Mouse (Mus musculus) heart, postnatal 0 days (tissue): ENCODE results near the gene Kremen2. TPM values are rescaled to one million over a fixed set of nuclear protein-coding genes. Genes with fewer than 3 reads are reported as not detected.

Source experiments
- ATAC-seq: fragments of 200-750 bp; cut with Nextera tagmentation; 2 replicates; pipeline ENCODE4 v1.8.0; 2017; ENCODE audit warnings: low read depth, moderate number of reproducible peaks, moderate library complexity; ENCODE audit not compliant: insufficient read depth
- DNase-seq: peaks from one replicate; pipeline ENCODE4 v3.0.0-alpha.2; 2016; ENCODE audit warnings: low spot score
- H3K27ac ChIP-seq: fragments of 300-500 bp; sonication (generic); 2 replicates; pipeline ENCODE4 v1.5.1; 2014; ENCODE audit warnings: low read depth, mild to moderate bottlenecking
- H3K27me3 ChIP-seq: fragments of 300-500 bp; sonication (generic); 2 replicates; pipeline ENCODE4 v1.6.1; 2014; ENCODE audit warnings: low read length, mixed read lengths; ENCODE audit not compliant: control insufficient read depth, insufficient read depth
- H3K36me3 ChIP-seq: fragments of 300-500 bp; sonication (generic); replicated peaks from 2 replicates; pipeline ENCODE4 v1.6.1; 2014; ENCODE audit warnings: low read length, mixed read lengths; ENCODE audit not compliant: control insufficient read depth, insufficient read depth
- H3K4me1 ChIP-seq: fragments of 300-500 bp; sonication (generic); 2 replicates; pipeline ENCODE4 v1.6.1; 2014; ENCODE audit warnings: antibody characterized with exemption; ENCODE audit not compliant: control insufficient read depth, insufficient read depth
- H3K4me2 ChIP-seq: fragments of 300-500 bp; sonication (generic); 2 replicates; pipeline ENCODE4 v1.6.1; 2014; ENCODE audit warnings: low read depth, mild to moderate bottlenecking, low read length, moderate library complexity
- H3K4me3 ChIP-seq: fragments of 300-500 bp; sonication (generic); 2 replicates; pipeline ENCODE4 v1.5.1; 2014; ENCODE audit warnings: low read depth, low read length
- H3K9ac ChIP-seq: fragments of 300-500 bp; sonication (generic); replicated peaks from 2 replicates; pipeline ENCODE4 v1.6.1; 2014; ENCODE audit warnings: low read depth, low read length, mixed read lengths
- H3K9me3 ChIP-seq: fragments of 300-500 bp; sonication (generic); replicated peaks from 2 replicates; pipeline ENCODE4 v1.6.1; 2016; ENCODE audit warnings: low read length; ENCODE audit not compliant: control insufficient read depth
- CTCF ChIP-seq: IDR thresholded peaks from 2 replicates; pipeline ENCODE4 v1.5.1; 2016; ENCODE audit warnings: antibody characterized with exemption, control low read depth, low read depth
- EP300 ChIP-seq: IDR thresholded peaks from 2 replicates; pipeline ENCODE4 v1.6.1; 2016; ENCODE audit warnings: antibody characterized with exemption, low read depth
- WGBS: fragments of 180-500 bp; shearing (Covaris S2); extraction: QIAGEN DNeasy Blood & Tissue Kit; methylation state at CpG from one replicate; pipeline ENCODE4 v1.1.7; 2014; 5-methylcytosine and 5-hydroxymethylcytosine counted together
- polyA plus RNA-seq: library from polyadenylated mRNA; unstranded; fragments of >200 nt; fragmentation: Nextera tagmentation; extraction: Ambion mirVana; gene quantifications from 2 replicates; pipeline ENCODE4 v1.2.1, GENCODE M21; 2015
- total RNA-seq: library from RNA; depleted of rRNA; stranded (reverse); fragments of >200 nt; gene quantifications from 2 replicates; pipeline ENCODE4 v1.2.3, GENCODE M21; 2014; ENCODE audit warnings: low replicate concordance

The Kremen2 gene
- total and polyA plus RNA-seq, 2 experiments from 2014 or later: not detected

DNA sequence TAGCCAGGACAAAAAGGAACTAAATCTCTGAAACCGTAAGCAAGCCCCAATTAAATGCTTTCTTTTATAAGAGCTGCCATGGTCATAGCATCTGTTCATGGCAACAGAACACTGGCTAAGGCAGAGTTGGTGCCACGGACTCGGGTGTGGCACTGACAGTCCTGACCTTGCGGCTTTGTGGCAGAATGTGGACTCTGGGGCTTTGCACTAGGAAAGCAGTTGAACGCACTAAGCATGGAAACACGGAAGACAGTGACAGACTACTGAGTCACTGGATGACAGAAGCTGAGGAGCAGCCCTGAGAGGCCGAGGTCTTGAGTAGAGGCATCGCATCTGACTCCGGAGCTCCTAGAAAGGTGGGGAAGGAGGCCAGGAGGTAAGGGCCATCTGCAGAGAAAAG is 11.9 kb upstream of the Kremen2 start:
- Histone ChIP-seq H3K27ac (no peak overlapping the region), H3K4me2 (no peak overlapping the region), H3K4me1 (no peaks in the 10 kb centered on the region), H3K9me3 (no peaks in the 10 kb centered on the region), H3K27me3 (no peaks in the 10 kb centered on the region), H3K9ac (no peak overlapping the region), H3K36me3 (peaks cover 72% of the 10 kb centered on the region), H3K4me3 (no peak overlapping the region)
- 92% methylated on average over 9 of the region's 9 CpGs for WGBS
- DNase-seq (no peak), ATAC-seq (no peak)
- TF ChIP-seq CTCF (no peak), EP300 (no peak)

DNA sequence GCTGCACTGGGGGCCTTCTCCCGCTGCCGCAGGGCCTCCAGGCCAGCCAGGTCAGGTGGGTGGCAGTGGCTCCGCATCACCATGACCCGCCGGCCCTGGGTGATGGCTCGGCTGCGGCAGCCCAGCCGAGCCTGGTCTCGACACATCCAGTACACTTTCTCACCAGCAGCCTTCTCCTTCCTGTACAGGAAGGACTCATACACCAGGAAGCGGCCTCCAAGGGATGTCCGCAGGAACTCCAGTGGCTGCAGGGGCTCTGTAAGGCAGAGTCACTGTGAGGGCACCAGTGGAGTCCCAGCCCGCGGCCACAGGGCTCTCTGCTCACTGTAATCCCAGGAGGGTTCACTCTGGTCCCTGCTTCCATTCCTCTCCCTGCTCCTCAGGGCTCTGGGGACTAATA is 10.1 kb upstream of the Kremen2 start:
- no peaks in the 10 kb centered on the region for H3K9me3 ChIP-seq
- TF ChIP-seq EP300 (no peak), CTCF (no peak)
- DNase-seq (no peak), ATAC-seq (peak; percentile 32; the same call in 1 of the 2 replicates)
- H3K4me1 ChIP-seq: no peaks in the 10 kb centered on the region
- 0 out of 2 replicates have a peak overlapping the region, but pooled peaks have one; percentile 13 for H3K4me2 ChIP-seq
- no peak overlapping the region for H3K4me3 ChIP-seq
- H3K27ac ChIP-seq: peak overlapping the region; percentile 30
- H3K36me3 ChIP-seq: peaks cover 69% of the 10 kb centered on the region
- H3K27me3 ChIP-seq: no peaks in the 10 kb centered on the region
- no peak overlapping the region for H3K9ac ChIP-seq
- 82% methylated on average over 13 of the region's 13 CpGs for WGBS

- Histone ChIP-seq H3K36me3 (peaks cover 30% of the 10 kb centered on the region), H3K27ac (no peak overlapping the region), H3K4me2 (peak overlapping the region; percentile 57), H3K9me3 (no peaks in the 10 kb centered on the region), H3K4me3 (peak overlapping the region; percentile 37), H3K27me3 (peaks cover 30% of the 10 kb centered on the region), H3K9ac (peak overlapping the region; percentile 33; the same call in 1 of the 2 replicates), H3K4me1 (peaks cover 4% of the 10 kb centered on the region)
- TF ChIP-seq EP300 (no peak), CTCF (no peak)
- ATAC-seq: no peak; the same call in 1 of the 2 replicates
- 76% methylated on average over 11 of the region's 11 CpGs for WGBS
- no peak for DNase-seq
These were observed 4.0 kb upstream of the Kremen2 start for GRCm38 (mm10) chr17:23749400-23750191.

DNA sequence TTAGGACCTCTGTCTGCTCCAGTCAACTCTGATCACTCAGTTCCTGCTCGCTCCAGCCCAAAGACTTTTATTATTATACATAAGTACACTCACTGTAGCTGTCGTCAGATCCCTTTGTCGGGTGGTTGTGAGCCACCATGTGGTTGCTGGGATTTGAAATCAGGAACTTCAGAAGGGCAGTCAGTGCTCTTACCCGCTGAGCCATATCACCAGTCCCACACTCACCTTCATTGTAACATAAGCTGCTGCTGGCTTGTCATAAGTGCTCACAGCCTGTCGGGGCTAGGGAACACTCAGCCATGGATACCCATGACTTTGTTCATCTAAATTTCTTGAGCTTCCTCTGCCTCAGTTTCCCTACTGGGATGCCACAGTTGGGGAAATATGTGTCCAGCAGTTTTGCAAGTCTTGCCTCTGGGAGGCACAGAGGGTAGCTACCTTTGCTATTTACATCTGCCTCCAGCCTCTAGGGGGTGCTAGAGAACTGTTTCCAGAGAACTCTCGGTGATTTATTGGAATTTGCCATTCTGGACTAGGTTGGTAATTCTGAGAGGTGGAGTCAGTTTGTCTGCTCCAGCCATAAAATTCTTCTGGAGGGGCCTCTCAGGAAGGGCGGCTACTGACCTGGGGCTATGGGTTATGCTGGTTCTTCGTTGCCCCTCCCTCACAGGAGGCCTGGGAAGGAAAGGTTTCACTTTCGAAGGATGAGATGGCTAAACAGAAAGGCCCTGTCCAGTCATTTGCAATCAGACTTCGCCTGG is 3.2 kb upstream of the Kremen2 start:
- ATAC-seq (peak; percentile 43), DNase-seq (peak; percentile 78)
- Histone ChIP-seq H3K4me3 (peak overlapping the region; percentile 37), H3K27me3 (peaks cover 38% of the 10 kb centered on the region), H3K4me2 (peak overlapping the region; percentile 57), H3K9me3 (no peaks in the 10 kb centered on the region), H3K36me3 (peaks cover 27% of the 10 kb centered on the region), H3K4me1 (peaks cover 4% of the 10 kb centered on the region), H3K27ac (no peak overlapping the region), H3K9ac (peak overlapping the region; percentile 33; the same call in 1 of the 2 replicates)
- TF ChIP-seq EP300: no peak
- peak; percentile 81 for TF ChIP-seq CTCF
- 27% methylated on average over 10 of the region's 10 CpGs for WGBS

DNA sequence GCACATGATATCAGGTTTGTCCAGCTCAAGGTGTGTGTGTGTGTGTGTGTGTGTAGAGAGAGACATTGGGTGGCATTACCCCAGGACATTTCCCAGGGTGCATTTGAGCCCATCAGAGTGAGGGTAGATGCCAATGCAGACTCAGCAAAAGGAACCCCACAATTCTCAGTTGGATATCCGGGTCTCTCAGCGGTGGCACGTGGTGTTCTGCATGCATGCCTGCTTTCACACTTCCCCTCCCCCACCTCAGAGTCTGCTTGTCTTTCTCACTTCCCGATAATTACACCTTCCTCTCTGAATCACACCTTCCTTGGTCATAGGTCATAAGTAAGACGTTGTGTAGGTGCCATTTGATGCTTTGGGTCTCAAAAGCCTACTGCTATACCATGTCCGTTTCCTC is 2.4 kb upstream of the Kremen2 start:
- TF ChIP-seq EP300: no peak
- no peak for TF ChIP-seq CTCF
- WGBS: 27% methylated on average over 6 of the region's 6 CpGs
- DNase-seq (no peak), ATAC-seq (no peak)
- Histone ChIP-seq H3K9ac (no peak overlapping the region), H3K4me3 (no peak overlapping the region), H3K36me3 (peaks cover 19% of the 10 kb centered on the region), H3K4me1 (peaks cover 4% of the 10 kb centered on the region), H3K9me3 (no peaks in the 10 kb centered on the region), H3K27me3 (peaks cover 46% of the 10 kb centered on the region), H3K27ac (no peak overlapping the region), H3K4me2 (no peak overlapping the region)
